9 mouse cellular contexts compared by ENCODE assay signal in the genomic region with DNA sequence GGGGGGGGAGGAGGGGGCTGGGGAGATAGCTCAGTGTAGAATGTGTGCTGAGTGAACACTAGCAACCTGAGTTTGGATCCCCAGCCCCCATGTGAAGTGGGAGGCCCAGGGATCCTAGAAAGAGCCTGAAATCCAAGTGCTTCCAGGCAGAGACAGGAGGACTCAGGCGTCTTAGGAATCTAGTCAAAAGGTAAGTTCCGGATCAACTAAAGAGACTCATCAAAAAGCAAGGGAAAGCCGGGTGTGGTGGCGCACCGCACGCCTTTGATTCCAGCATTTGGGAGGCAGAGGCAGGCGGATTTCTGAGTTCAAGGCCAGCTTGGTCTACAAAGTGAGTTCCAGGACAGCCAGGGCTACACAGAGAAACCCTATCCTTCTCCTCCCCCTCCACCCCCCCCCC. TPM values are rescaled to one million over a fixed set of nuclear protein-coding genes. Genes with fewer than 3 reads are reported as not detected.
A peak's percentile ranks its signal among the peaks of the same experiment; 100 is the strongest.
DNase-seq lines count a peak whose midpoint lies in the region; ATAC-seq and TF ChIP-seq lines count a peak whose summit lies in the region.
"Had no signal": no experiment of that assay in that cellular context is flagged by ENCODE, and none has a peak within 500 bp of the region (broad histone marks: within the 10 kb centered on the region; RNA-seq: fewer than 3 reads in every experiment).

No protein-coding gene starts in this region.

- H3K36me3 ChIP-seq in liver, embryonic 11.5 days (ENCODE audit: control insufficient read depth, insufficient read depth, low read length): no peaks in the 10 kb centered on the region
- peaks cover 11% of the 10 kb centered on the region for H3K36me3 ChIP-seq in forebrain, embryonic 10.5 days (replicated peaks)
- no peaks in the 10 kb centered on the region for H3K36me3 ChIP-seq in intestine, embryonic 15.5 days
- H3K36me3 ChIP-seq in myocyte (ENCODE audit: control insufficient read depth, insufficient read depth): no peaks in the 10 kb centered on the region

- WGBS in liver, embryonic 11.5 days: 84% methylated on average over 7 of the region's 7 CpGs
- 87% methylated on average over 7 of the region's 7 CpGs for whole genome bisulfite sequencing in forebrain, embryonic 10.5 days
- 81% methylated on average over 7 of the region's 7 CpGs for whole genome bisulfite sequencing in intestine, embryonic 15.5 days

- no peak for DNase-seq in liver, embryonic 11.5 days (ENCODE audit: low spot score)
- no peak for DNase-seq in liver
- no peak for DNase-seq in forebrain, embryonic 10.5 days (ENCODE audit: extremely low spot score, low spot score)
- no peak for DNase-seq in testis, postnatal 10 days (ENCODE audit: low spot score)
- DNase-seq in layer of hippocampus, postnatal 14 days (ENCODE audit: low spot score in 2 of 2): no peak
- no peak for DNase-seq in urinary bladder, postnatal 14 days (ENCODE audit: low spot score)

- peaks cover 59% of the 10 kb centered on the region for H3K79me2 ChIP-seq in myocyte (ENCODE audit: control insufficient read depth, insufficient read depth)

- TF ChIP-seq POLR2A in myocyte (IDR thresholded peaks at IDR 0.05; ENCODE audit: insufficient read length, low read depth): no peak

- H3K27ac ChIP-seq in liver, embryonic 11.5 days (ENCODE audit: low read depth, low read length): no peak overlapping the region
- H3K27ac ChIP-seq in forebrain, embryonic 10.5 days: no peak overlapping the region
- no peak overlapping the region for H3K27ac ChIP-seq in intestine, embryonic 15.5 days

- H3K9ac ChIP-seq in liver, embryonic 11.5 days (ENCODE audit: low read depth, low read length): peak overlapping the region; percentile 93; the same call in 1 of the 2 replicates
- H3K9ac ChIP-seq in intestine, embryonic 15.5 days: no peak overlapping the region

- ATAC-seq in liver, embryonic 11.5 days (replicated peaks; ENCODE audit: low FRiP score): no peak
- no peak for ATAC-seq in intestine, embryonic 15.5 days
- ATAC-seq: Patski had no signal

- H3K4me3 ChIP-seq in liver, embryonic 11.5 days (ENCODE audit: low read depth, low read length): peak overlapping the region; percentile 96
- peak overlapping the region; percentile 98 for H3K4me3 ChIP-seq in forebrain, embryonic 10.5 days
- no peak overlapping the region for H3K4me3 ChIP-seq in intestine, embryonic 15.5 days (replicated peaks)
- H3K4me3 ChIP-seq in myocyte: peak overlapping the region; percentile 81

- peak overlapping the region; percentile 99 for H3K4me2 ChIP-seq in liver, embryonic 11.5 days
- H3K4me2 ChIP-seq in intestine, embryonic 15.5 days (replicated peaks): peak overlapping the region; percentile 94
- peak overlapping the region; percentile 97 for H3K4me2 ChIP-seq in myocyte (ENCODE audit: low read depth)

- H3K9me3 ChIP-seq in liver, embryonic 11.5 days (ENCODE audit: control insufficient read depth, low read length): no peaks in the 10 kb centered on the region
- no peaks in the 10 kb centered on the region for H3K9me3 ChIP-seq in forebrain, embryonic 10.5 days
- no peaks in the 10 kb centered on the region for H3K9me3 ChIP-seq in intestine, embryonic 15.5 days

- no peaks in the 10 kb centered on the region for H3K27me3 ChIP-seq in liver, embryonic 11.5 days (replicated peaks; ENCODE audit: control insufficient read depth, insufficient read depth, low read length)
- no peaks in the 10 kb centered on the region for H3K27me3 ChIP-seq in forebrain, embryonic 10.5 days (ENCODE audit: poor library complexity, severe bottlenecking)
- no peaks in the 10 kb centered on the region for H3K27me3 ChIP-seq in intestine, embryonic 15.5 days (replicated peaks)
- H3K27me3 ChIP-seq in myocyte (ENCODE audit: control insufficient read depth, insufficient read depth, insufficient read length): no peaks in the 10 kb centered on the region
- H3K27me3 ChIP-seq: Patski had no signal

- H3ac ChIP-seq in myocyte (ENCODE audit: control insufficient read depth, insufficient read length): no peak overlapping the region

- H3K4me1 ChIP-seq in liver, embryonic 11.5 days (replicated peaks; ENCODE audit: control insufficient read depth, insufficient read depth, low read length): peaks cover 9% of the 10 kb centered on the region
- H3K4me1 ChIP-seq in forebrain, embryonic 10.5 days: peaks cover 35% of the 10 kb centered on the region
- peaks cover 7% of the 10 kb centered on the region; the same call in 1 of the 2 replicates for H3K4me1 ChIP-seq in intestine, embryonic 15.5 days (replicated peaks)

TF ChIP-seq in myocyte, 11 proteins besides CTCF, POLR2A, EP300 and RAD21:
- no peak for TF ChIP-seq USF1 (IDR thresholded peaks at IDR 0.05; ENCODE audit: low read depth)
- TF ChIP-seq SRF (IDR thresholded peaks at IDR 0.05; ENCODE audit: control insufficient read depth, insufficient read length, low read depth): no peak
- no peak for TF ChIP-seq POLR2AphosphoS2 (IDR thresholded peaks at IDR 0.05; ENCODE audit: insufficient read length, low read depth)
- TF ChIP-seq MYOD1 (IDR thresholded peaks at IDR 0.05; ENCODE audit: control insufficient read depth in 1 of 3, insufficient read length in 2 of 3, low read depth in 2 of 3): no peak
- no peak for TF ChIP-seq MYOG (IDR thresholded peaks at IDR 0.05; ENCODE audit: control insufficient read depth in 1 of 3, insufficient read depth in 1 of 3, insufficient read length in 2 of 3, low read depth in 2 of 3)
- no peak for TF ChIP-seq MAX (IDR thresholded peaks at IDR 0.05; ENCODE audit: low read depth)
- no peak for TF ChIP-seq E2F4 (IDR thresholded peaks at IDR 0.05; ENCODE audit: insufficient read depth)
- TF ChIP-seq REST (IDR thresholded peaks at IDR 0.05; ENCODE audit: insufficient read depth, insufficient read length): no peak
- TF ChIP-seq TCF12 (IDR thresholded peaks at IDR 0.05; ENCODE audit: insufficient read depth, poor library complexity, severe bottlenecking): no peak
- no peak for TF ChIP-seq TCF3 (IDR thresholded peaks at IDR 0.05; ENCODE audit: insufficient read length, low read depth)
- no peak for TF ChIP-seq CEBPB (IDR thresholded peaks at IDR 0.05; ENCODE audit: insufficient read depth, poor library complexity, severe bottlenecking)

RNA-seq across cellular contexts. Expression of gene Oxsr1, which starts 1.8 kb away (rescaled TPM):
- 14.2 TPM in 2 replicates for polyA plus RNA-seq in liver, embryonic 11.5 days (2014; fragmentation: Nextera tagmentation; extraction: Ambion mirVana)
- 14.2 and 14.3 TPM in 2 replicates for polyA plus RNA-seq in forebrain, embryonic 10.5 days (2016; fragmentation: Nextera tagmentation; extraction: Ambion mirVana)
- 12.0 and 12.1 TPM in 2 replicates for polyA plus RNA-seq in intestine, embryonic 15.5 days (2015; fragmentation: Nextera tagmentation; extraction: Ambion mirVana)
- polyA plus RNA-seq in myocyte (2012; fragmentation: generic; extraction: Trizol): 13.5 TPM
- 10 to 100 TPM; 32.0 to 33.2 TPM for total RNA-seq in layer of hippocampus, postnatal 14 days (2021)

RNA-seq across cellular contexts. Expression of gene Acaa1a, which starts 19.0 kb away (rescaled TPM):
- 58.8 and 61.2 TPM in 2 replicates for polyA plus RNA-seq in liver, embryonic 11.5 days (2014; fragmentation: Nextera tagmentation; extraction: Ambion mirVana)
- polyA plus RNA-seq in forebrain, embryonic 10.5 days (2016; fragmentation: Nextera tagmentation; extraction: Ambion mirVana): 72.6 and 75.2 TPM in 2 replicates
- 95.2 and 108 TPM in 2 replicates for polyA plus RNA-seq in intestine, embryonic 15.5 days (2015; fragmentation: Nextera tagmentation; extraction: Ambion mirVana)
- 61.7 TPM for polyA plus RNA-seq in myocyte (2012; fragmentation: generic; extraction: Trizol)
- total RNA-seq in layer of hippocampus, postnatal 14 days (2021): 10 to 100 TPM; 66.5 to 77.9 TPM

RNA-seq across cellular contexts. Expression of gene Myd88, which starts 20.8 kb away (rescaled TPM):
- polyA plus RNA-seq in liver, embryonic 11.5 days (2014; fragmentation: Nextera tagmentation; extraction: Ambion mirVana): 28.6 and 30.6 TPM in 2 replicates
- polyA plus RNA-seq in forebrain, embryonic 10.5 days (2016; fragmentation: Nextera tagmentation; extraction: Ambion mirVana): 9.1 and 9.5 TPM in 2 replicates
- polyA plus RNA-seq in intestine, embryonic 15.5 days (2015; fragmentation: Nextera tagmentation; extraction: Ambion mirVana): 29.8 and 32.1 TPM in 2 replicates
- polyA plus RNA-seq in myocyte (2012; fragmentation: generic; extraction: Trizol): 16.0 TPM
- 1 to 10 TPM; 5.1 to 6.0 TPM for total RNA-seq in layer of hippocampus, postnatal 14 days (2021)

RNA-seq across cellular contexts. Expression of gene Xylb, which starts 36.7 kb away (rescaled TPM):
- polyA plus RNA-seq in liver, embryonic 11.5 days (2014; fragmentation: Nextera tagmentation; extraction: Ambion mirVana): 9.5 and 11.0 TPM in 2 replicates
- polyA plus RNA-seq in forebrain, embryonic 10.5 days (2016; fragmentation: Nextera tagmentation; extraction: Ambion mirVana): 12.6 and 12.9 TPM in 2 replicates
- 13.2 and 14.5 TPM in 2 replicates for polyA plus RNA-seq in intestine, embryonic 15.5 days (2015; fragmentation: Nextera tagmentation; extraction: Ambion mirVana)
- polyA plus RNA-seq in myocyte (2012; fragmentation: generic; extraction: Trizol): 1.7 TPM
- total RNA-seq in layer of hippocampus, postnatal 14 days (2021): 1 to 10 TPM; 4.2 to 5.6 TPM

RNA-seq across cellular contexts. Expression of gene Slc22a14, which starts 44.9 kb away (rescaled TPM):
- polyA plus RNA-seq in liver, embryonic 11.5 days (2014; fragmentation: Nextera tagmentation; extraction: Ambion mirVana): not detected in 2 replicates
- not detected in 2 replicates for polyA plus RNA-seq in forebrain, embryonic 10.5 days (2016; fragmentation: Nextera tagmentation; extraction: Ambion mirVana)
- polyA plus RNA-seq in intestine, embryonic 15.5 days (2015; fragmentation: Nextera tagmentation; extraction: Ambion mirVana): 0.06 TPM in 1 of 2 replicates, not detected in the other
- polyA plus RNA-seq in myocyte (2012; fragmentation: generic; extraction: Trizol): not detected
- total RNA-seq in layer of hippocampus, postnatal 14 days (2021): not detected
